Mouse (Mus musculus) heart, postnatal 0 days (tissue): Measurements from ENCODE around the gene A3galt2.

ENCODE experiments used
- CTCF ChIP-seq: IDR thresholded peaks from 2 replicates; pipeline ENCODE4 v1.5.1; 2016; ENCODE audit warnings: antibody characterized with exemption, control low read depth, low read depth
- EP300 ChIP-seq: IDR thresholded peaks from 2 replicates; pipeline ENCODE4 v1.6.1; 2016; ENCODE audit warnings: antibody characterized with exemption, low read depth

DNA sequence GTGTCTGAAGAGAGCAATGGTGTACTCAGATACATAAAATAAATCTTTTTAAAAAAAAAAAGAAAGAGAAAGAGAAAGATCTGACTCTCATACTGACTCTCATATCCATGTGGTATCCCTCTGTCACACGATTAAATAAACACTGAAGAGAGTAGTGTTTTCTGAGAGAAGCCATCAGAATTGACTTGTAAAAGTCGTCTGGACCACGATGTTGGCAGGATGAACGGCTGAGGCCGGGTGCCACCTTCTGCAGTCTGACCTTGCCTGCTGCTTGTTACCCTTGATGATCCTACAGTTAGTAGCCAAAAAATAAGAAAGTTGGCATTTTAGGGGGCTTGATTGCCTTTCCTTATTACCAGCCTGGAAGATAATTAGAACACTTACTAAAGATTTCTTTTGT is 22.4 kb upstream of the A3galt2 start:
- TF ChIP-seq CTCF (no peak), EP300 (no peak)
